Mouse (Mus musculus) lung, adult 10 weeks (tissue): ENCODE data around the gene Aldh18a1. TPM values are rescaled to one million over a fixed set of nuclear protein-coding genes. Genes with fewer than 3 reads are reported as not detected.

Experiments used
- polyA plus RNA-seq: library from polyadenylated mRNA; stranded (reverse); fragments of 350-450 nt; fragmentation: Illumina TruSeq; extraction: RNeasy Lipid Tissue Mini Kit (QIAGEN cat#74804); gene quantifications from one replicate; pipeline ENCODE4 v1.2.3, GENCODE M21; 2014; ENCODE audit warnings: low read depth, low replicate concordance; ENCODE audit not compliant: insufficient read depth

Aldh18a1 gene
- 4.0 TPM for polyA plus RNA-seq

DNA sequence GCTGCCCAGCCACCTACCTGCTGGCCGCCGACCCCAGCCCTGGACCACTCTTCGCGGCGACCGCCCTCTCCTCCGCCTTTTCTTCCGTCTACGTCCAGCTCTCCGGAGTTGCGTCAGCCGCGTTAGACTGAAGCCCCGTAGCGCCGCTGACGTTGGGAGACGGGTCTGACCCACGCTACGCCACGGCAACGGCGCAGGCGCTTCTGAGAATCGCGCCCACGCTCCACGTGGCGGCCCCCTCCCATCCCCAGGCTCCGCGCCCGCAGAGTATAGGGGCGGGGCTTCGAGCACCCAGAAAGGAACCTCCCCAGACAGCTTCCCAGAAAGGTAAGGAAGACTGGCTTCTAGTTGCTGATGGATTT, at the start of gene Aldh18a1:
Gene Aldh18a1, minus strand, starts transcription at position 171 of the 362 bp plus-strand sequence.

DNA sequence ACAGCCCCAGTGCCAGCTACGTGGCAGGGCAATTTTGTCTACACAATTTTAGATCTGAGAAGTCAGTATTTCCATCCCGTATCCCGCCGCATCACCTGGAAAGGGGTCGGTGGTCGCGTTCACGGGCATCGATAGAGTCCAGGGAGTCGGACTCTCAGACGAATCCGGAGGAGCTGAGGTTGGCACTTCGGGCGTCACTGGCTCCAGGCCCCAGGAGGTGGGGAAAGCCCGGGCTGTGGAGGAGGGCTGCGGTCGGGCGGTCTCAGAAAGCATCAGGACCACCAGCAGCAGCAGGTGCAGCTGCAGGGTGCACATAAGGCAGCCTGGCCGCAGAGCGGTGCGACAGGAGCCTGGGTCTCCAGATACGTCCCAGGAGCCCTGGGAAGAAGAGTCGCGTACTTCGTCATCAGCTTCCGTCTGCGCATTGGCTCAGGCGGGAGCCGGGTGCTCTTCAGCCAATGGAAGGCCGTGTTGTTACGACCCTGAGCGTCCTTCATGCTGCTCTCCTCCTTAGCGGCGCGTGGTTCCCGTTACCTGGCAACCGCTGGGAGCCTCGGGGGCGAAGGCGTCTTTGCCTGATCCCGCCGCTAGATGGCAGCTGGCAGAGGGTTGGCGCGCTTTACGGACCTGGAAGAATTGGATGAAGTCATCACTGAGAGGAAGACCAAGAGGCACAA, 23.7 kb upstream of the Aldh18a1 start, which contains the start of the genes Tctn3 and Entpd1:
Gene Tctn3, minus strand, starts transcription at position 404 of the 677 bp plus-strand sequence.
Gene Entpd1, plus strand, starts transcription at position 537 of the 677 bp plus-strand sequence.

DNA sequence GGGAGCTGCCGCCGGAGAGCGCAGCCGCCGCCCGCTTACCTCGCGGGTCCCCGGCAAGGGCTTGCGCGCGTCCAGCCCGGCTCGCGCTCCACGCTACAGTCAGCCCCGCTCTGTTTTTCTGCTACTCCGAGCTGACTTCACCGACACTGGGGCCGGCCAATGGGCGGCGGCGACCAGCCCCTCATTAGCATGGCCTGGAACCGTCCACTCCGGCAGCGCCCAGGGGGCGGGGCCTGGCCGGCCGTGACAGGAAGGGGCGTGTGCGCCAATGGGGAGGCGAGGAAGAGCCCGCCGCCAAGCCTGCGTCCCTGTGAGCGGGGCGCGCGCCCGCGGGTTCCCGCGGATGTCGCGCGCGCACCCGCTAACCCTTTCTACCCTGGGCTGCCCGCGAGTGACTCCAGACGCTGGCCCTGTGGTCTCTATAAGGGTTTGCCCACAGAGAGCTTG, 74.6 kb downstream of the Aldh18a1 start, which contains the start of gene Sorbs1:
Gene Sorbs1, minus strand, starts transcription at position 148 of the 447 bp plus-strand sequence.

Other genes starting within 250 kb of the Aldh18a1 start
- gene Sorbs1, start 74.7 kb downstream of the Aldh18a1 start, polyA plus RNA-seq: 9.6 TPM
- gene Tctn3, start 23.8 kb upstream of the Aldh18a1 start, polyA plus RNA-seq: 4.0 TPM
- gene Entpd1, start 23.9 kb upstream of the Aldh18a1 start, polyA plus RNA-seq: 30.3 TPM
- not detected for gene Cc2d2b, start 160.3 kb upstream of the Aldh18a1 start, polyA plus RNA-seq
- 4.2 TPM for gene Ccnj, start 242.8 kb upstream of the Aldh18a1 start, polyA plus RNA-seq